Mouse (Mus musculus) neural tube, embryonic 15.5 days (tissue): Measurements from ENCODE around the gene Cfap46. TPM values are rescaled to one million over a fixed set of nuclear protein-coding genes. Genes with fewer than 3 reads are reported as not detected.

ENCODE experiments used
- polyA plus RNA-seq: library from polyadenylated mRNA; unstranded; fragments of >200 nt; fragmentation: Nextera tagmentation; extraction: Ambion mirVana; gene quantifications from 2 replicates; pipeline ENCODE4 v1.2.1, GENCODE M21; 2015

The Cfap46 gene
- polyA plus RNA-seq, 1 experiment from 2014 or later: 3.2 TPM

Other genes with a start within 250 kb of the Cfap46 start
- gene Nkx6-2, start 101.0 kb downstream of the Cfap46 start, polyA plus RNA-seq: 6.1 and 7.8 TPM in 2 replicates
- gene Adgra1, start 150.4 kb upstream of the Cfap46 start, polyA plus RNA-seq: 31.1 and 34.1 TPM in 2 replicates
- 12.5 and 15.5 TPM in 2 replicates for gene Kndc1, start 210.9 kb upstream of the Cfap46 start, polyA plus RNA-seq